Mouse (Mus musculus): ENCODE results near the gene Golga2.

GRCm38 (mm10) chr2:32248377-32249361 is 38.5 kb upstream of the Golga2 start:
- no peak for TF ChIP-seq CTCF (IDR thresholded peaks at IDR 0.05; ENCODE audit: borderline replicate concordance, insufficient read depth, low read length)
- TF ChIP-seq POLR2A (IDR thresholded peaks at IDR 0.05; ENCODE audit: low read depth, low read length): no peak
